Mouse (Mus musculus) CH12.LX (cell line): ENCODE measurements around the gene Plcd1. TPM values are rescaled to one million over a fixed set of nuclear protein-coding genes. Genes with fewer than 3 reads are reported as not detected.

Source experiments
- DNase-seq: peaks from one replicate; pipeline ENCODE4 v3.0.0-alpha.2; 2013; ENCODE audit errors: extremely low read depth
- H3K27ac ChIP-seq: 2 replicates; pipeline ENCODE4 v1.5.1; 2012; ENCODE audit warnings: low read depth, mild to moderate bottlenecking, control low read depth, moderate library complexity; ENCODE audit not compliant: insufficient read depth
- H3K27me3 ChIP-seq: replicated peaks from 2 replicates; pipeline ENCODE3; 2012; ENCODE audit warnings: inconsistent platforms
- H3K36me3 ChIP-seq, 2 experiments: replicated peaks in 1 of 2; 2 replicates each; pipeline versions ENCODE3 to v1.6.1; 2012; ENCODE audit warnings: inconsistent platforms in 1 of 2, low read length in 1 of 2, mild to moderate bottlenecking in 1 of 2, mixed read lengths in 1 of 2, moderate library complexity in 1 of 2; ENCODE audit not compliant: control insufficient read depth in 1 of 2, insufficient read depth in 1 of 2
- H3K4me1 ChIP-seq, 2 experiments: 2 replicates each; pipeline ENCODE4 v1.6.1; 2012; ENCODE audit warnings: inconsistent platforms in 1 of 2, moderate library complexity in 1 of 2; ENCODE audit not compliant: insufficient read depth in 2 of 2, control insufficient read depth in 1 of 2
- H3K4me2 ChIP-seq: 2 replicates; pipeline ENCODE4 v1.6.1; 2012; ENCODE audit warnings: low read depth, mild to moderate bottlenecking, control low read depth; ENCODE audit not compliant: poor library complexity, insufficient read depth, severe bottlenecking
- H3K4me3 ChIP-seq, 3 experiments: fragments of 150-350 bp in 1 of 3; sonication (generic) in 1 of 3; replicated peaks in 1 of 3; 2 replicates each; pipeline versions ENCODE3 to v1.5.1; 2011 to 2012; ENCODE audit warnings: low read depth in 2 of 3, low read length in 2 of 3, mild to moderate bottlenecking in 2 of 3, moderate library complexity in 2 of 3, control low read depth in 1 of 3, improper control_type of control experiment in 1 of 3, inconsistent platforms in 1 of 3, mixed read lengths in 1 of 3; ENCODE audit not compliant: poor library complexity in 1 of 3
- H3K79me2 ChIP-seq: replicated peaks from 2 replicates; pipeline ENCODE4 v1.6.1; 2012; ENCODE audit warnings: mild to moderate bottlenecking, moderate library complexity; ENCODE audit not compliant: control insufficient read depth, poor library complexity, insufficient read depth, severe bottlenecking; ENCODE audit errors: extremely low read depth
- H3K9ac ChIP-seq: 2 replicates; pipeline ENCODE4 v1.6.1; 2012; ENCODE audit warnings: low read depth, mild to moderate bottlenecking, control low read depth, moderate library complexity; ENCODE audit not compliant: insufficient read depth
- H3K9me3 ChIP-seq: replicated peaks from 2 replicates; pipeline ENCODE3; 2012; ENCODE audit warnings: low read length, inconsistent platforms, mixed read lengths
- CHD2 ChIP-seq: IDR thresholded peaks from 2 replicates; pipeline ENCODE4 v1.6.1; 2011; ENCODE audit warnings: low read length, improper control_type of control experiment
- E2F4 ChIP-seq: IDR thresholded peaks from 2 replicates; pipeline ENCODE4 v1.6.1; 2011; ENCODE audit warnings: low read depth, low read length, improper control_type of control experiment; ENCODE audit not compliant: insufficient replicate concordance
- GABPA ChIP-seq: IDR thresholded peaks from 2 replicates; pipeline ENCODE4 v1.6.1; 2012; ENCODE audit warnings: low read depth, low read length, improper control_type of control experiment, inconsistent platforms; ENCODE audit not compliant: insufficient replicate concordance
- MXI1 ChIP-seq: IDR thresholded peaks from 2 replicates; pipeline ENCODE4 v1.6.1; 2011; ENCODE audit warnings: mild to moderate bottlenecking, low read depth, low read length, improper control_type of control experiment
- NELFE ChIP-seq: IDR thresholded peaks from 2 replicates; pipeline ENCODE4 v1.6.1; 2011; ENCODE audit warnings: low read depth, low read length, improper control_type of control experiment
- RAD21 ChIP-seq: IDR thresholded peaks from 2 replicates; pipeline ENCODE4 v1.6.1; 2011; ENCODE audit warnings: low read depth, mild to moderate bottlenecking, low read length, improper control_type of control experiment, moderate library complexity
- SMC3 ChIP-seq: IDR thresholded peaks from 2 replicates; pipeline ENCODE4 v1.6.1; 2011; ENCODE audit warnings: low read depth, low read length, improper control_type of control experiment
- TBP ChIP-seq: conservative IDR thresholded peaks from 2 replicates; pipeline ENCODE4 v1.6.1; 2011; ENCODE audit warnings: low read depth, low read length, improper control_type of control experiment
- TCF12 ChIP-seq: IDR thresholded peaks from 2 replicates; pipeline ENCODE4 v1.6.1; 2014; ENCODE audit warnings: low read depth, mild to moderate bottlenecking, inconsistent platforms, low read length, improper control_type of control experiment
- USF1 ChIP-seq: IDR thresholded peaks from 2 replicates; pipeline ENCODE4 v1.6.1; 2014; ENCODE audit warnings: low read depth, mild to moderate bottlenecking, inconsistent platforms, low read length, improper control_type of control experiment
- ZC3H11A ChIP-seq: IDR thresholded peaks from 2 replicates; pipeline ENCODE4 v1.6.1; 2012; ENCODE audit warnings: low read depth, mild to moderate bottlenecking, inconsistent platforms, low read length, improper control_type of control experiment
- ZKSCAN1 ChIP-seq: IDR thresholded peaks from 2 replicates; pipeline ENCODE4 v1.6.1; 2012; ENCODE audit warnings: low read depth, inconsistent platforms, low read length, improper control_type of control experiment, borderline replicate concordance
- ZMIZ1 ChIP-seq: IDR thresholded peaks from 2 replicates; pipeline ENCODE4 v1.6.1; 2012; ENCODE audit warnings: low read depth, mild to moderate bottlenecking, inconsistent platforms, low read length, improper control_type of control experiment
- dilution Hi-C: fragments of 300-500 bp; cut with MboI; formaldehyde crosslinking; loops from 2 replicates; pipeline ENCODE4 v1.14.3; 2020; ENCODE audit warnings: low sequenced_read_pairs; ENCODE audit not compliant: extremely low pct_unique_long_range_greater_than_20kb, extremely low pct_ligation_motif_present
- in situ Hi-C: fragments of 300-500 bp; cut with MboI; formaldehyde crosslinking; loops from 3 replicates; pipeline ENCODE4 v1.14.3; 2019; ENCODE audit warnings: low sequenced_read_pairs, low pct_ligation_motif_present, low pct_unique_long_range_greater_than_20kb, mixed read lengths
- polyA plus RNA-seq: library from polyadenylated mRNA; unstranded; fragments of >175 nt; gene quantifications from 2 replicates; pipeline ENCODE4 v1.2.1, GENCODE M21; 2012; ENCODE audit warnings: low read depth; ENCODE audit not compliant: insufficient read length
- total RNA-seq, 2 experiments: library from RNA; depleted of rRNA; stranded (reverse); fragments of 300-350 nt in 1 of 2; fragments of >200 nt in 1 of 2; gene quantifications; 2 replicates each; pipeline ENCODE4 v1.2.3; 2012 to 2014

The Plcd1 gene
- total and polyA plus RNA-seq, 3 experiments = 0.38 to 0.43 TPM; not detected in 1

DNA sequence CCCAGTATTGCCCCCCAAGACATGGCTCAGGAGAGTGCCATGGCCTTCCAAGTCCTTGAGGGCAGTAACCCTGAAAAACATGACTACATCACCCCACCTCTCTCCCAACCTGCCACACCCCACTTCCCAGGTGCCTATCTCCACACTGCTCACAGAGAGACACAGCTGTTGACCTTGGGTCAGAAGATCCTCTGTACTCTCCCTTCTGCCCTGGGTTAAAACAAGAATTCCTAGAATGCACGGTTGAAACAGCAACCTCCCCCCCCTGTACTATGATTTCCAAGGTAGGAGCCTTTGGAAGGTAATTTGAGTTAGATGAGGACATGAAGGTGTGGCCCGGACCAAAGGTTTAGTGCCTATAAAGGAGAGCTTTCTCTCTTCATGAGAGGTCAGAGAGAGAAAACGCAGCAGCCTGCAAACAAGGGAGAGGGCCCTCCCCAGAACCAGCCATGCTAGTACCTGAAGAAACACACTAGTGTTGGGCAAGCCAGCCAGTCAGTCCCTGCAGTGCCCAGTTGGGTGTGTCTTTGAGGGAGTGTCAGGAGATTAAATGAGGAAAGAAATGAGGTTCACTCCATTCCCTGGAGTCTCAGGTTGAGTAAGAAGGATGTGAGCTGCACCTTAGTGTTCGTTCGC, 13.1 kb downstream of the Plcd1 start:
- Histone ChIP-seq H3K4me3 (no peak overlapping the region), H3K9me3 (no peaks in the 10 kb centered on the region), H3K36me3 (no peaks in the 10 kb centered on the region), H3K79me2 (no peaks in the 10 kb centered on the region), H3K4me1 (0 out of 4 replicates have a peak, but pooled peaks cover 0 to 3% of the 10 kb centered on the region in 2 experiments), H3K27ac (no peak overlapping the region), H3K4me2 (no peak overlapping the region), H3K27me3 (peaks cover 55% of the 10 kb centered on the region), H3K9ac (no peak overlapping the region)
- TF ChIP-seq RAD21 = no peak
- no peak for TF ChIP-seq E2F4
- TF ChIP-seq TCF12 = no peak
- in situ Hi-C loops (no loop called here), dilution Hi-C loops (no loop called here)
- DNase-seq = no peak

- no peak overlapping the region for H3K27ac ChIP-seq
- H3K4me3 ChIP-seq = no peak overlapping the region
- no peaks in the 10 kb centered on the region for H3K79me2 ChIP-seq
- H3K9ac ChIP-seq = no peak overlapping the region
- dilution Hi-C loops = no loop called here
- in situ Hi-C loops = no loop called here
- no peak for DNase-seq
- H3K9me3 ChIP-seq = no peaks in the 10 kb centered on the region
- TF ChIP-seq ZMIZ1 = no peak
- TF ChIP-seq NELFE = no peak
- no peak for TF ChIP-seq GABPA
- TF ChIP-seq ZC3H11A = no peak
- TF ChIP-seq USF1 = no peak
- no peak for TF ChIP-seq CHD2
- no peak for TF ChIP-seq MXI1
- TF ChIP-seq ZKSCAN1 = no peak
- TF ChIP-seq SMC3 = no peak
- TF ChIP-seq TBP = no peak
- peaks cover 0 to 27% of the 10 kb centered on the region in 2 experiments for H3K36me3 ChIP-seq
- peaks cover 18% of the 10 kb centered on the region for H3K27me3 ChIP-seq
- H3K4me1 ChIP-seq = 0 out of 4 replicates have a peak, but pooled peaks cover 0 to 3% of the 10 kb centered on the region in 2 experiments
- H3K4me2 ChIP-seq = no peak overlapping the region
Measured at GRCm38 (mm10) chr9:119075685-119076084, 17.6 kb downstream of the Plcd1 start.
